ENCODE assay signal across 23 mouse cellular contexts in the genomic region with DNA sequence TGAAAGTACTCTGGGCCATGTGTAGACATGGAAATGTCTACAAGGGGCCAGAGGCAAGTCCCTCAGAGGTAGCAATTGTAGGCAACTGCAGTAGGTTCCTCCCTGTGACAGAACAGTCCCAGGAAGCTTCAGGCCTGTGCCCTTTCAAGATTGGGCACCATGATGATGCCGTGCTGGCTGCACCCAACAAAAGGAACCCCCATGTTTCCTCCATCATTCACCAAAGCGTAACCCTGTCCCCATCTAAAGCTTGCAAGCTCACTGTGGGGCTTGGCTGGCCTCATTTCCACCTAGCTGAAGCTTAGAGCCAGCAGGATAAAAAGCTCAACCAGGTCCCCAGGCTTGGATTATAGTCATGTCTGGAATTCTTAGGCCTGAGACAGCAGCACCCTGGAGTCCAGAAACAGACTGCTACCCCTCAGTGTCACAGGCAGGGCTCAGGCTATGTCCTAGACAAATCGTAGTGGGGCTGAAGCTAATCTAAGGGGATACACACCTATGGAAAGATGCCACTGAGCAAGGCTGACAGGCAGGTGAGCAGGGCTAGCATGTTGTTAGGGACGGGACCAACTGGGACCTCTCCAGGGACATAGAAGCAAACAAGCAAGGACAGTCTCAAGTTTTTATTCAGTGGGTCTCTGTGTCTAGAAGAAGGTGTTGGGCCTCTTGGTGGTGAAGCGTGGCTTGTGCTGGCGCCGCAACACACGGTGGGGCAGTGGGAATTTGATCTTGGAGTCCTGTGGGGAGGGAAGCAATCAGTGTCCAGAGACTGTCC. TPM values are rescaled to one million over a fixed set of nuclear protein-coding genes. Genes with fewer than 3 reads are reported as not detected.
DNase-seq lines count a peak whose midpoint lies in the region; ATAC-seq and TF ChIP-seq lines count a peak whose summit lies in the region.
"Had no signal": no experiment of that assay in that cellular context is flagged by ENCODE, and none has a peak within 500 bp of the region (broad histone marks: within the 10 kb centered on the region; RNA-seq: fewer than 3 reads in every experiment).

No protein-coding gene starts in this region.

- no peak for TF ChIP-seq POLR2A in heart, adult 2 months (IDR thresholded peaks at IDR 0.05; ENCODE audit: insufficient read depth, low read depth, low read length)
- 0 out of 4 replicates have a peak, but pooled peaks of 1 of the 2 experiments have one; percentile 10 for TF ChIP-seq POLR2A in MEL (IDR thresholded peaks at IDR 0.05; ENCODE audit: control insufficient read depth in 1 of 2, insufficient read depth in 1 of 2, low read depth in 1 of 2, low read length in 2 of 2, poor library complexity in 1 of 2)

- H3K9me3 ChIP-seq in midbrain, embryonic 10.5 days (replicated peaks): no peaks in the 10 kb centered on the region
- H3K9me3 ChIP-seq in midbrain, embryonic 15.5 days: no peaks in the 10 kb centered on the region
- no peaks in the 10 kb centered on the region for H3K9me3 ChIP-seq in MEL (replicated peaks; ENCODE audit: insufficient read depth, low read length)
- H3K9me3 ChIP-seq: embryonic facial prominence, embryonic 15.5 days; heart, embryonic 15.5 days; liver, embryonic 15.5 days; neural tube, embryonic 15.5 days had no signal

- ATAC-seq in midbrain, embryonic 15.5 days (replicated peaks): no peak
- ATAC-seq: hindbrain, postnatal 0 days; lung, postnatal 0 days had no signal

- TF ChIP-seq EP300 in heart, adult 2 months (IDR thresholded peaks at IDR 0.05; ENCODE audit: insufficient read depth, low read depth, low read length): no peak
- no peak for TF ChIP-seq EP300 in MEL (IDR thresholded peaks at IDR 0.05; ENCODE audit: low read depth in 1 of 2, low read length in 2 of 2)

- peaks cover 6% of the 10 kb centered on the region for H3K4me1 ChIP-seq in heart, adult 2 months (ENCODE audit: control insufficient read depth, insufficient read depth, low read length)
- peaks cover 41% of the 10 kb centered on the region for H3K4me1 ChIP-seq in midbrain, embryonic 10.5 days
- peaks cover 30% of the 10 kb centered on the region for H3K4me1 ChIP-seq in midbrain, embryonic 15.5 days
- H3K4me1 ChIP-seq in MEL (ENCODE audit: control insufficient read depth in 1 of 2, insufficient read depth in 2 of 2, low read length in 2 of 2): peaks cover 4 to 11% of the 10 kb centered on the region in 2 experiments; a peak in 3 of 4 replicates

- no peak overlapping the region for H3K4me2 ChIP-seq in midbrain, embryonic 15.5 days

- no peak for TF ChIP-seq RAD21 in MEL (IDR thresholded peaks at IDR 0.05; ENCODE audit: low read depth, low read length)

- H3K27me3 ChIP-seq in heart, adult 2 months (ENCODE audit: control insufficient read depth, insufficient read depth, low read length): peaks cover 11% of the 10 kb centered on the region
- H3K27me3 ChIP-seq in midbrain, embryonic 10.5 days (ENCODE audit: low read depth, poor library complexity, severe bottlenecking): peaks cover 52% of the 10 kb centered on the region
- peaks cover 52% of the 10 kb centered on the region for H3K27me3 ChIP-seq in midbrain, embryonic 15.5 days (replicated peaks)
- no peaks in the 10 kb centered on the region for H3K27me3 ChIP-seq in MEL (ENCODE audit: control insufficient read depth in 1 of 2, insufficient read depth in 2 of 2, low read length in 2 of 2)

- peaks cover 5% of the 10 kb centered on the region for H3K79me2 ChIP-seq in heart, adult 2 months (replicated peaks; ENCODE audit: control insufficient read depth, insufficient read depth, low read length)
- peaks cover 19% of the 10 kb centered on the region for H3K79me2 ChIP-seq in MEL (ENCODE audit: control insufficient read depth, insufficient read depth, low read length, poor library complexity)

- H3K4me3 ChIP-seq in heart, adult 2 months: no peak overlapping the region
- H3K4me3 ChIP-seq in midbrain, embryonic 10.5 days: peak overlapping the region; percentile 86; the same call in 1 of the 2 replicates
- no peak overlapping the region for H3K4me3 ChIP-seq in midbrain, embryonic 15.5 days
- H3K4me3 ChIP-seq in MEL (ENCODE audit: control insufficient read depth in 1 of 2, insufficient read depth in 1 of 2, low read depth in 2 of 2, low read length in 2 of 2): no peak overlapping the region

- H3K36me3 ChIP-seq in heart, adult 2 months (ENCODE audit: control insufficient read depth, insufficient read depth, low read length): peaks cover 2% of the 10 kb centered on the region; the same call in 1 of the 2 replicates
- H3K36me3 ChIP-seq in midbrain, embryonic 10.5 days: peaks cover 35% of the 10 kb centered on the region
- peaks cover 19% of the 10 kb centered on the region for H3K36me3 ChIP-seq in midbrain, embryonic 15.5 days (replicated peaks)
- H3K36me3 ChIP-seq in MEL (ENCODE audit: control insufficient read depth in 1 of 2, insufficient read depth in 2 of 2, low read length in 2 of 2): peaks cover 7 to 17% of the 10 kb centered on the region in 2 experiments; a peak in 3 of 4 replicates

- intact Hi-C loops in heart, adult 2 months (cut with DNase I): loop anchor here (5.0 kb wide), 2 partner anchors 307 to 377 kb away; a partner anchor contains a TSS
- intact Hi-C loops in left cerebral cortex, postnatal 25 days (cut with DNase I): loop anchor here (5.0 kb wide), 3 partner anchors 312 to 567 kb away; a partner anchor contains a TSS

- TF ChIP-seq CTCF in heart, adult 2 months (IDR thresholded peaks at IDR 0.05): no peak
- no peak for TF ChIP-seq CTCF in MEL (IDR thresholded peaks at IDR 0.05 in 2 of 3, conservative IDR thresholded peaks at IDR 0.05 in 1 of 3; ENCODE audit: control insufficient read depth in 1 of 3, insufficient read depth in 1 of 3, low read depth in 2 of 3, low read length in 3 of 3, poor library complexity in 1 of 3, severe bottlenecking in 1 of 3)

- H3K27ac ChIP-seq in heart, adult 2 months: no peak overlapping the region
- no peak overlapping the region; the same call in 1 of the 2 replicates for H3K27ac ChIP-seq in midbrain, embryonic 10.5 days (replicated peaks)
- H3K27ac ChIP-seq in midbrain, embryonic 15.5 days: no peak overlapping the region
- peak overlapping the region; percentile 91 for H3K27ac ChIP-seq in MEL (ENCODE audit: control insufficient read depth, low read depth, low read length)
- H3K27ac ChIP-seq: embryonic facial prominence, embryonic 15.5 days; heart, embryonic 15.5 days; hindbrain, postnatal 0 days; liver, embryonic 15.5 days; neural tube, embryonic 15.5 days had no signal

- no peak overlapping the region for H3K9ac ChIP-seq in heart, adult 2 months (ENCODE audit: low read depth, low read length)
- no peak overlapping the region for H3K9ac ChIP-seq in midbrain, embryonic 15.5 days
- peak overlapping the region; percentile 99 for H3K9ac ChIP-seq in MEL (ENCODE audit: control insufficient read depth, low read depth, low read length, poor library complexity, severe bottlenecking)
- H3K9ac ChIP-seq: embryonic facial prominence, embryonic 15.5 days; heart, embryonic 15.5 days; neural tube, embryonic 15.5 days had no signal

- peak; percentile 91 for DNase-seq in heart, adult 11 months
- DNase-seq in heart, adult 2 months: no peak
- no peak for DNase-seq in midbrain, embryonic 10.5 days (ENCODE audit: low spot score)
- peak; percentile 39 for DNase-seq in MEL (ENCODE audit: low read depth, low spot score)
- DNase-seq in naive thymus-derived CD4-positive, alpha-beta T cell, adult 2 months (ENCODE audit: low read depth): peak; percentile 41
- DNase-seq in left cerebral cortex, postnatal 25 days (ENCODE audit: low spot score in 2 of 2): no peak
- DNase-seq: adrenal gland, postnatal 36 days; cerebellum, adult 11-12 months; heart, adult 18-20 months; kidney, adult 18-20 months; kidney, postnatal 10 days; left cerebral cortex, postnatal 4 days; spleen, adult 18-20 months had no signal

- WGBS in heart, adult 2 months: 90% methylated on average over 8 of the region's 8 CpGs
- 91% methylated on average over 8 of the region's 8 CpGs for WGBS in midbrain, embryonic 10.5 days
- WGBS in midbrain, embryonic 15.5 days: 89% methylated on average over 8 of the region's 8 CpGs

RNA-seq across cellular contexts. Expression of a gene that starts 2.3 kb away (rescaled TPM):
- total RNA-seq in heart, adult 2 months (2021): 1,000 to 10,000 TPM in 1 of 2 experiments, 100 to 1,000 TPM in 1; 909 to 1,075 TPM
- 1,802 and 2,387 TPM in 2 replicates for polyA plus RNA-seq in heart, adult 2 months (2012; rRNA removed)
- 3,389 and 3,784 TPM in 2 replicates for polyA plus RNA-seq in midbrain, embryonic 10.5 days (2016; fragmentation: Nextera tagmentation; extraction: Ambion mirVana)
- polyA plus RNA-seq in midbrain, embryonic 15.5 days (2015; fragmentation: Nextera tagmentation; extraction: Ambion mirVana): 2,076 and 2,093 TPM in 2 replicates
- 4,999 and 5,671 TPM in 2 replicates for total RNA-seq in MEL (2012; rRNA removed)
- 1,000 to 10,000 TPM in 1 of 2 experiments, not detected in 1; 5,399 TPM for polyA plus RNA-seq in MEL (2012; ENCODE audit: insufficient read depth in 1 of 2, insufficient read length in 2 of 2, low read depth in 1 of 2, low replicate concordance in 2 of 2, missing spikeins in 1 of 2)
- 100 to 1,000 TPM; 550 to 570 TPM for total RNA-seq in left cerebral cortex, postnatal 25 days (2021)

RNA-seq across cellular contexts. Expression of a gene that starts 2.4 kb away (rescaled TPM):
- total RNA-seq in heart, adult 2 months (2021): not detected
- 0.18 TPM in 2 replicates for polyA plus RNA-seq in heart, adult 2 months (2012; rRNA removed)
- polyA plus RNA-seq in midbrain, embryonic 10.5 days (2016; fragmentation: Nextera tagmentation; extraction: Ambion mirVana): 0.42 and 0.63 TPM in 2 replicates
- 1.9 and 2.0 TPM in 2 replicates for polyA plus RNA-seq in midbrain, embryonic 15.5 days (2015; fragmentation: Nextera tagmentation; extraction: Ambion mirVana)
- total RNA-seq in MEL (2012; rRNA removed): 0.12 and 0.13 TPM in 2 replicates
- polyA plus RNA-seq in MEL (2012; ENCODE audit: insufficient read depth in 1 of 2, insufficient read length in 2 of 2, low read depth in 1 of 2, low replicate concordance in 2 of 2, missing spikeins in 1 of 2): under 1 TPM in 1 of 2 experiments, not detected in 1; 0.36 TPM
- total RNA-seq in left cerebral cortex, postnatal 25 days (2021): 10 to 100 TPM in 1 of 2 experiments, 1 to 10 TPM in 1; 8.2 to 10.9 TPM
- total RNA-seq: adrenal gland, postnatal 36 days; gastrocnemius, adult 8-10 months; heart, adult 18-20 months; hematopoietic stem cell, adult 5-6 weeks; monocyte, adult 5-6 weeks had no signal
- polyA plus RNA-seq: liver, embryonic 15.5 days had no signal

RNA-seq across cellular contexts. Expression of a gene that starts 10.8 kb away (rescaled TPM):
- total RNA-seq in heart, adult 2 months (2021): 10 to 100 TPM; 17.8 to 21.3 TPM
- 12.0 and 20.2 TPM in 2 replicates for polyA plus RNA-seq in heart, adult 2 months (2012; rRNA removed)
- polyA plus RNA-seq in midbrain, embryonic 10.5 days (2016; fragmentation: Nextera tagmentation; extraction: Ambion mirVana): 69.4 and 74.0 TPM in 2 replicates
- polyA plus RNA-seq in midbrain, embryonic 15.5 days (2015; fragmentation: Nextera tagmentation; extraction: Ambion mirVana): 69.2 and 69.9 TPM in 2 replicates
- 41.0 and 53.3 TPM in 2 replicates for total RNA-seq in MEL (2012; rRNA removed)
- 10 to 100 TPM in 1 of 2 experiments, not detected in 1; 51.0 TPM for polyA plus RNA-seq in MEL (2012; ENCODE audit: insufficient read depth in 1 of 2, insufficient read length in 2 of 2, low read depth in 1 of 2, low replicate concordance in 2 of 2, missing spikeins in 1 of 2)
- 10 to 100 TPM; 71.2 to 80.7 TPM for total RNA-seq in left cerebral cortex, postnatal 25 days (2021)

RNA-seq across cellular contexts. Expression of a gene that starts 21.2 kb away (rescaled TPM):
- total RNA-seq in heart, adult 2 months (2021): 10 to 100 TPM; 44.6 to 49.1 TPM
- 26.8 and 40.7 TPM in 2 replicates for polyA plus RNA-seq in heart, adult 2 months (2012; rRNA removed)
- polyA plus RNA-seq in midbrain, embryonic 10.5 days (2016; fragmentation: Nextera tagmentation; extraction: Ambion mirVana): 180 and 183 TPM in 2 replicates
- polyA plus RNA-seq in midbrain, embryonic 15.5 days (2015; fragmentation: Nextera tagmentation; extraction: Ambion mirVana): 173 and 180 TPM in 2 replicates
- total RNA-seq in MEL (2012; rRNA removed): 47.5 and 47.6 TPM in 2 replicates
- polyA plus RNA-seq in MEL (2012; ENCODE audit: insufficient read depth in 1 of 2, insufficient read length in 2 of 2, low read depth in 1 of 2, low replicate concordance in 2 of 2, missing spikeins in 1 of 2): 10 to 100 TPM in 1 of 2 experiments, not detected in 1; 87.1 TPM
- 10 to 100 TPM; 88.0 to 95.9 TPM for total RNA-seq in left cerebral cortex, postnatal 25 days (2021)

RNA-seq across cellular contexts. Expression of a gene that starts 31.9 kb away (rescaled TPM):
- 10 to 100 TPM; 12.6 to 14.7 TPM for total RNA-seq in heart, adult 2 months (2021)
- polyA plus RNA-seq in heart, adult 2 months (2012; rRNA removed): 21.5 and 29.0 TPM in 2 replicates
- 9.1 and 13.4 TPM in 2 replicates for polyA plus RNA-seq in midbrain, embryonic 10.5 days (2016; fragmentation: Nextera tagmentation; extraction: Ambion mirVana)
- polyA plus RNA-seq in midbrain, embryonic 15.5 days (2015; fragmentation: Nextera tagmentation; extraction: Ambion mirVana): 19.0 and 20.6 TPM in 2 replicates
- total RNA-seq in MEL (2012; rRNA removed): 7.3 and 8.9 TPM in 2 replicates
- 10 to 100 TPM in 1 of 2 experiments, not detected in 1; 10.7 TPM for polyA plus RNA-seq in MEL (2012; ENCODE audit: insufficient read depth in 1 of 2, insufficient read length in 2 of 2, low read depth in 1 of 2, low replicate concordance in 2 of 2, missing spikeins in 1 of 2)
- total RNA-seq in left cerebral cortex, postnatal 25 days (2021): 10 to 100 TPM; 19.1 to 20.9 TPM
- total RNA-seq: monocyte, adult 5-6 weeks had no signal

Comparison
In these comparisons a context has a peak if more than half of its experiments do, and no peak if none do; other contexts are left out.
1. DNase-seq: peak in heart, adult 11 months (single experiment), MEL (single experiment) and naive thymus-derived CD4-positive, alpha-beta T cell, adult 2 months (single experiment); none in heart, adult 2 months (0 of 2), midbrain, embryonic 10.5 days (single experiment) and left cerebral cortex, postnatal 25 days (0 of 2).